Mouse (Mus musculus) testis, adult 2 months (tissue): ENCODE measurements around the gene Wnt7b.

Experiments used
- CTCF ChIP-seq: fragments of 200-500 bp; IDR thresholded peaks from 2 replicates; pipeline ENCODE4 v1.5.1; 2012; ENCODE audit warnings: low read depth, mild to moderate bottlenecking, inconsistent platforms, low read length, moderate library complexity; ENCODE audit not compliant: control insufficient read depth, insufficient read depth, insufficient replicate concordance
- POLR2A ChIP-seq: fragments of 200-500 bp; IDR thresholded peaks from 2 replicates; pipeline ENCODE4 v1.6.1; 2012; ENCODE audit warnings: low read depth, mild to moderate bottlenecking, inconsistent platforms, low read length, moderate library complexity; ENCODE audit not compliant: control insufficient read depth

GRCm38 (mm10) chr15:85622213-85622612 lies 39.9 kb upstream of the Wnt7b start:
- no peak for TF ChIP-seq CTCF
- TF ChIP-seq POLR2A: no peak
